Mouse (Mus musculus): Measurements from ENCODE around the gene Timp2. TPM values are rescaled to one million over a fixed set of nuclear protein-coding genes. Genes with fewer than 3 reads are reported as not detected.

Timp2 gene
- total and polyA plus RNA-seq, 2 experiments from 2014 or later: 118 to 170 TPM

- Histone ChIP-seq H3K27ac (peak overlapping the region; percentile 92), H3K36me3 (ENCODE audit: insufficient read depth, low read length) (no peaks in the 10 kb centered on the region), H3K4me3 (ENCODE audit: low read length) (peak overlapping the region; percentile 87), H3K9me3 (ENCODE audit: low read length) (no peaks in the 10 kb centered on the region), H3K27me3 (ENCODE audit: insufficient read depth, low read length) (no peaks in the 10 kb centered on the region), H3K4me2 (ENCODE audit: low read depth, low read length) (peak overlapping the region; percentile 96), H3K4me1 (ENCODE audit: insufficient read depth, low read length) (peaks cover 23% of the 10 kb centered on the region), H3K9ac (replicated peaks; ENCODE audit: low read length) (peak overlapping the region; percentile 95)
- 2% methylated on average over 34 of the region's 47 CpGs for WGBS
- DNase-seq (ENCODE audit: low spot score) (peak; percentile 42), ATAC-seq (peak; percentile 34)
- TF ChIP-seq CTCF (IDR thresholded peaks at IDR 0.05; ENCODE audit: low read depth): no peak
Measured at GRCm38 (mm10) chr11:118354636-118355191, 826 bp downstream of the Timp2 start.

DNA sequence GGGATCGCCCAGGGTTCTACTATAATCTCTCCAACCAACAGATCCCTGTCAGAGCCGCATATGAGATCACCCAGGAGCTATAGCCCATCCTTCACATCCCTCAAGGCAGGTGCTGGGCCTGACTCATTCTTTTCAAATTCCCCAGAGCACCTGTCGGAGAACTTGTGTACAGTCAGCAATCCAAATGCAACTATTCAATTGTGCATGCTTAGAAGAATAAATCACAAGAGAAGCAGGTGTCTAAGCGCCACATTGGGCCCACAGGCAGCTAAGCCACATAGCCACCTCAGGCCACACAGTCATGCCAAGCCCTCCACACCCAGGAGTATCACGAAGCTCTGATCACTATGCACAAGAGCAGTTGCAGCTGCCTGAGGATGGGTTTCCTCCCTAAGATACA lies 6.0 kb downstream of the Timp2 start:
- no peaks in the 10 kb centered on the region for H3K36me3 ChIP-seq (ENCODE audit: insufficient read depth, low read length)
- WGBS: 86% methylated on average over 5 of the region's 5 CpGs
- DNase-seq (ENCODE audit: low spot score) (no peak), ATAC-seq (no peak)
- H3K27me3 ChIP-seq (ENCODE audit: insufficient read depth, low read length): no peaks in the 10 kb centered on the region
- no peak overlapping the region for H3K9ac ChIP-seq (replicated peaks; ENCODE audit: low read length)
- TF ChIP-seq CTCF (IDR thresholded peaks at IDR 0.05; ENCODE audit: low read depth): no peak
- no peaks in the 10 kb centered on the region for H3K9me3 ChIP-seq (ENCODE audit: low read length)
- no peak overlapping the region for H3K4me2 ChIP-seq (ENCODE audit: low read depth, low read length)
- no peak overlapping the region for H3K27ac ChIP-seq
- H3K4me3 ChIP-seq (ENCODE audit: low read length): no peak overlapping the region
- peaks cover 28% of the 10 kb centered on the region for H3K4me1 ChIP-seq (ENCODE audit: insufficient read depth, low read length)

DNA sequence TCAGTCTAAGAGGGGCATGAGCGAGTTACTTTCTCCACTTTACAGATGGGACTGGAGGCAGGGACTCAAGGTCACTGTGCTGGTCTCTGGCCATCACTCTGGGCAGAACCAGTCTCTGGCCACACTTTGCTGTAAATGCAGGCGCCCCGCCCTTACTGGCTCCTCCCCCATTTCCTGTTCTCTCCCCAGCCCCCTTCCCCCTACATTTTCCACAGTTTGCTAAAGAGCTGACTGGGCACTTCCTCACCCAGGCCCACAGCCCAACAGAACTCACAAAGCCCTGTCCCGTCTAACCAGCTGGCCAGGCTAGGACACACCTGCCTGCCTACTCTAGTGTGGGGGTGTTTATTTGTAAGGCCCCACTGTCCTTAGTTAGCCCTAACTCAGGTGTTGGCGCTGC lies 6.7 kb downstream of the Timp2 start:
- peaks cover 26% of the 10 kb centered on the region for H3K4me1 ChIP-seq (ENCODE audit: insufficient read depth, low read length)
- no peaks in the 10 kb centered on the region for H3K9me3 ChIP-seq (ENCODE audit: low read length)
- H3K4me2 ChIP-seq (ENCODE audit: low read depth, low read length): no peak overlapping the region
- no peak for TF ChIP-seq CTCF (IDR thresholded peaks at IDR 0.05; ENCODE audit: low read depth)
- no peak for DNase-seq (ENCODE audit: low spot score)
- 80% methylated on average over 5 of the region's 5 CpGs for WGBS
- H3K27ac ChIP-seq: no peak overlapping the region
- no peaks in the 10 kb centered on the region for H3K36me3 ChIP-seq (ENCODE audit: insufficient read depth, low read length)
- H3K27me3 ChIP-seq (ENCODE audit: insufficient read depth, low read length): no peaks in the 10 kb centered on the region
- H3K4me3 ChIP-seq (ENCODE audit: low read length): no peak overlapping the region
- H3K9ac ChIP-seq (replicated peaks; ENCODE audit: low read length): no peak overlapping the region
- no peak for ATAC-seq

DNA sequence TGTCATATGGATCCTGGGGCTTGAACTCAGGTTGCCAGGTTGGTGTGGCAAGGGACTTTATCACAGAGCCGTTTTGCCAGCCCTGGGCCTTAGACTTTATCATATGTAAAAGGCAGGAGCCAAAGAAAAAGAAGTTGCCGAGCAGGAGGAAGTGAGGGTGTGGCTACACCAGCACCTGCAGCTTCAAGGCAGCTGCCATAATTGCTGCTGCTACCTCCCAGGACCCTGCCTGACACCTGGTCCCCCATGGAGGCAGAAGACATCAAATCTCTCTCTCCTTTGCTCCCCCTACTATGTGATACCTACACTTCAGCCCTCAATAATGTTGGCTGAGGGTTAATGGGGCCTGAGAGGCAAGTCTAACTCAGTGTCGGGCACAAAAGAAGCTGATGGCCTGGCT lies 7.1 kb downstream of the Timp2 start:
- Histone ChIP-seq H3K27me3 (ENCODE audit: insufficient read depth, low read length) (no peaks in the 10 kb centered on the region), H3K4me3 (ENCODE audit: low read length) (no peak overlapping the region), H3K9ac (replicated peaks; ENCODE audit: low read length) (no peak overlapping the region), H3K9me3 (ENCODE audit: low read length) (no peaks in the 10 kb centered on the region), H3K4me1 (ENCODE audit: insufficient read depth, low read length) (peaks cover 23% of the 10 kb centered on the region), H3K36me3 (ENCODE audit: insufficient read depth, low read length) (no peaks in the 10 kb centered on the region), H3K27ac (no peak overlapping the region), H3K4me2 (ENCODE audit: low read depth, low read length) (no peak overlapping the region)
- 65% methylated on average over 3 of the region's 3 CpGs for WGBS
- ATAC-seq (no peak), DNase-seq (ENCODE audit: low spot score) (no peak)
- no peak for TF ChIP-seq CTCF (IDR thresholded peaks at IDR 0.05; ENCODE audit: low read depth)

DNA sequence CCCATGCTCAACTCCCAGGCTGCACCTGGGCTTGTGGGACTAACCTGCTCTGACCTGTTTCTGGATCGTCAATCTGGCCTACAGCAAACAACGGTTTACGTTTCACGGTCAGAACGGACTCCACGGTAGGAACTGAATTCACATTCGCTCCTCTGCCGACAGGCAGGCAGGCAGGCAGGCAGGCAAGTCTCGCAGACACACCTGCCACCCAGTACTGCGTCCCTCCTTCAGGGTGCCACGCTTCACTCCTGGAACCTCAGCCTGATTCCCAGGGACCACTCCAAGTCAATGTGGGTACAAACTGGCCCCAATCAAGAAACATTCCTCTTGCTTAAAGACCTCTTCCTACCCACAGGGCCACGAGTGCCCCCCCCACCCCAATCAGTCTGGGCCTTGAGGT lies 7.6 kb downstream of the Timp2 start:
- DNase-seq (ENCODE audit: low spot score) (no peak), ATAC-seq (no peak)
- no peak overlapping the region for H3K4me2 ChIP-seq (ENCODE audit: low read depth, low read length)
- WGBS: 90% methylated on average over 12 of the region's 12 CpGs
- no peak overlapping the region for H3K27ac ChIP-seq
- no peak overlapping the region for H3K9ac ChIP-seq (replicated peaks; ENCODE audit: low read length)
- H3K4me3 ChIP-seq (ENCODE audit: low read length): no peak overlapping the region
- H3K27me3 ChIP-seq (ENCODE audit: insufficient read depth, low read length): no peaks in the 10 kb centered on the region
- H3K9me3 ChIP-seq (ENCODE audit: low read length): no peaks in the 10 kb centered on the region
- no peaks in the 10 kb centered on the region for H3K36me3 ChIP-seq (ENCODE audit: insufficient read depth, low read length)
- H3K4me1 ChIP-seq (ENCODE audit: insufficient read depth, low read length): peaks cover 20% of the 10 kb centered on the region
- TF ChIP-seq CTCF (IDR thresholded peaks at IDR 0.05; ENCODE audit: low read depth): no peak

DNA sequence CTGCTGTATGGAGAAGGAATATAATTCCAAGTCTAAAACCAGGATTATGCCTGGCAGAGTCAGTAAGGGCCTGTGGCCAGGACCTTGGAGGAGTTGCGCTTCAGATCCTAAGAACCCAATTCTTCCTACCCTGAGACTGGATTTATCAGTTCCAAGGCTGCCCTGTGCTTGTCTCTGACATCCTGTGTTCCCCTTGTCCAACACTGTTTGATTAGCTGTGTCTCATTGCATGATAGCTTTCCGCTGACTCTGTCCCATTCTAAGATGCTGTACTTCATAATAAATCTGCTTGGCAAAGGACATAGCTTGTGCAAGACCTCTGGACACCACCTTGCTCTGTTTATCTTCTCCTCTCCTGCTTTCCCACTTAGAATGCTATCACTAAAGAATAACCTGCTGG lies 8.1 kb downstream of the Timp2 start:
- DNase-seq (ENCODE audit: low spot score): no peak
- Histone ChIP-seq H3K36me3 (ENCODE audit: insufficient read depth, low read length) (no peaks in the 10 kb centered on the region), H3K4me2 (ENCODE audit: low read depth, low read length) (no peak overlapping the region), H3K9ac (replicated peaks; ENCODE audit: low read length) (no peak overlapping the region), H3K4me1 (ENCODE audit: insufficient read depth, low read length) (peaks cover 22% of the 10 kb centered on the region), H3K27ac (no peak overlapping the region), H3K9me3 (ENCODE audit: low read length) (no peaks in the 10 kb centered on the region), H3K4me3 (ENCODE audit: low read length) (no peak overlapping the region), H3K27me3 (ENCODE audit: insufficient read depth, low read length) (no peaks in the 10 kb centered on the region)
- TF ChIP-seq CTCF (IDR thresholded peaks at IDR 0.05; ENCODE audit: low read depth): no peak
- no peak for ATAC-seq
- WGBS: 92% methylated on average over 2 of the region's 2 CpGs

DNA sequence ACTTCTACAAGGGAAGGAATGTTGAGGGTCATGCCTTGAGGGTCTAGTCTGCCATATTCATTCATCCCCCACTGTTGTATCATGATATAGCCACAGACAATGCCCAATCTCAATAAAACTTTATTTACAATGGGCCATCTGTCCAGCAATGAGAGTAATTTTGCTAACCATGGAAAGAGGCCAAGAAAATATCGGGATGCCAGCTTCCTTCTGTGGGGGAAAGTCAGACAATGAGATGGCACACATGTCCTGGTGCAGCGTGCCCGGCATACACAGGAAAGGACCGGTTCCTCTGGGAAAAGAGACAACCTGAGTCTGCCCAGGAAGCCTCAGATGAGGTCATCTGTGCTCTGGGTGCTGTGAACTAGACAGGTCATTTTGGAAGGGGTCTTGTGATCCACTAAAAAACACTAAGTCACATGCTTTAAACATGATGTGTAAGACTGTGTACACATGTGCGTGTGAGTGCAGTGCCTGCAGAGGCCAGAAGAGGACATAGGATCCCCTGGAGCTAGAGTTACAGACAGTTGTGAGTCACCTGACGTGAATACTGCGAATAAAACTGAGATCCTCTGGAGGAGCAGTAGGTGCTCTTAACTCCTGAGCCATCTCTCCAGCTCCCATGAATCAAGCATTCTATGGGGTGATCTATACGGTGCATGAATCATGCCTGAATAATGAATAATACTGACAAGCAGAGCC lies 9.0 kb downstream of the Timp2 start:
- ATAC-seq: no peak

More for the DNA sequence above, 9.0 kb downstream of the Timp2 start:
- peak; percentile 25; the same call in 1 of the 2 replicates for TF ChIP-seq CTCF (IDR thresholded peaks at IDR 0.05; ENCODE audit: low read depth)
- Histone ChIP-seq H3K9ac (replicated peaks; ENCODE audit: low read length) (no peak overlapping the region), H3K27ac (peak overlapping the region; percentile 41; the same call in 1 of the 2 replicates), H3K4me1 (ENCODE audit: insufficient read depth, low read length) (peaks cover 29% of the 10 kb centered on the region), H3K4me3 (ENCODE audit: low read length) (no peak overlapping the region), H3K27me3 (ENCODE audit: insufficient read depth, low read length) (no peaks in the 10 kb centered on the region), H3K9me3 (ENCODE audit: low read length) (no peaks in the 10 kb centered on the region), H3K4me2 (ENCODE audit: low read depth, low read length) (no peak overlapping the region), H3K36me3 (ENCODE audit: insufficient read depth, low read length) (no peaks in the 10 kb centered on the region)
- DNase-seq (ENCODE audit: low spot score): no peak
- 68% methylated on average over 8 of the region's 8 CpGs for WGBS
